Mouse (Mus musculus) liver, embryonic 14.5 days (tissue): Measurements from ENCODE around the gene Adssl1.

Source experiments
- CTCF ChIP-seq: IDR thresholded peaks from 2 replicates; pipeline ENCODE4 v1.5.1; 2016; ENCODE audit warnings: antibody characterized with exemption, low read depth, control low read depth
- EP300 ChIP-seq: IDR thresholded peaks from 2 replicates; pipeline ENCODE4 v1.6.1; 2016; ENCODE audit warnings: antibody characterized with exemption, low read depth

- TF ChIP-seq CTCF: no peak
- TF ChIP-seq EP300: no peak
Measured at GRCm38 (mm10) chr12:112632084-112632777, 12.4 kb downstream of the Adssl1 start.
